Mouse (Mus musculus) cerebellum, postnatal 25 days (tissue): ENCODE results near the gene Zfp335.
A peak's percentile ranks its signal among the peaks of the same experiment; 100 is the strongest.
"Not testable (repeated sequence)": the region's sequence is repeated elsewhere in the genome, so short reads cannot be mapped to it uniquely, and the experiment has no call there.

Experiments used
- DNase-seq, 2 experiments: peaks; one replicate each; pipeline ENCODE4 v3.0.0; 2021; ENCODE audit warnings: mixed read lengths in 2 of 2

Zfp335 gene

DNA sequence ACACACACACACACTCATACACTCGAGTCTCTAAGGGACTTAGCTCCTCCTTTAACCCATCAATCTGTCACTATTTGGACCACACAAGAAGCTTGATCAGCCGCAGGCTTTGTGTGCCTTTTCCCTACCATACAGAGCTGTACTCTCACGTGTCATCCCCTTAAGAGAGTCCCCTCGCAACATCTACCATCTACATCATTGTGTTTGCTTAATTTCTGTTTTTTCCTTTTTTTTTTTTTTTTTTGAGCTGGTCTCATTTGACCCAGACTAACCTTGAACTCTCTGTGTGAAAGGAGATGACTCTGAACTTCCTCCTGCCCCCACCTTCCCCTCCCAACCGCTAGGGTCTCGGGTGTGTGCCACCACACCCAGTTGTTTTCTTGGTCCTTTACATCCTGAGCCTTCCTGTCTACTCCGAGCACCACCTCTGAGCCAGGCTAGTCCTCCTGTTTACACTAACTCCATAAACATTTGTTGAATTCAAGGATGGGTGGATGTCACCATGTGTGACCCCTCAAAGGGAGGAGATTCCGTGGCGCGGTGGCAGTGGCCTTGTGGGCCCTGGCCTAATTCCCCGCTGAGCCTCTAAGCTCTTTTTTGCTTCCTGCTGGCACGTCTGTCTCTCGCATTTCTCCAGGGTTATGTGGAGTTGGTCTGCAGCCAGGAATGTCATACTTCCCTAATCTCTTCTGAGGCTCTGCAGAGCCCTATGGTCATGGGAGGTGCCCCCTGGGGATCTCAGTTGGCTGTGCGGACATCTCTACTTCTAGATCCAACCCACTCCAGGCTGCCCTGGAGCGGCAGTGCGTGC, 44.6 kb downstream of the Zfp335 start:
- no peak for DNase-seq

DNA sequence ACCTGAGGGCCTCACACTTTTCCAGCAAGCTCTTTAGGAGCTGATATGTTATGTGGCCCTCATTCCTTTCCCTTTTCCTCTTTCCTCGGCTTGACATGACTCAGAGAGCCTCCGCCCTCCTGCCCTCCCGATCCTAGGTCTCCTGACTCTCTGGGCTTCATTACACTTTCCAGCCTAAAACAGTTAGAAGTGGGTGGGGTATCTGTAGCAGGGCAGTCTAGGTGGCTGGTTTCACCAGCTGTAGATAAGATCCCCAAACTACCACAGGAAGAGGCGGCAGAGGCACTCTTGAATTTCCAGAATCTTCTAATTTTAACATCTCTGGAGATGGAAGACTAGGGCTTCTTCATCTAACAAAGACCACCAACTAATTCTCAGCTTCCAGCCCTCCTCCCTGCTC, 47.0 kb downstream of the Zfp335 start:
- no peak for DNase-seq

DNA sequence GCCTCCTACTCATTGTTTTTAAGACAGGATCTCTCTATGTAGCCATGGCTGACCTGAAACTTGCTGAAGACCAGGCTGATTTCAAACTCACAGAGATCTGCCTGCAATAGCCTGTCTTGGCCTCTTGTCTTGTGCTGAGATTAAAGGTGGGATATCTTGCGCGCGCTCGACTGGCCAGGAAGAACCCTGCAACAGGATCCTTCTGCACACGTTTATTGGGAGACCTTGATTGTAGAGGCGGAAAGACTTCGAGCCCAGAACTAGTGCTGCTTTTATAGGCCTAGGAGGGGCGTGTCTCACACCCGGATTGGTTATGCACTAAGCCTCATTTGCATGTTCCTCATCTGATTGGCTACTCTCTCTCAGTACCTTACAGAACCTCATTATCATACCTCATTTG, 48.1 kb downstream of the Zfp335 start:
- not testable (repeated sequence) for DNase-seq

DNA sequence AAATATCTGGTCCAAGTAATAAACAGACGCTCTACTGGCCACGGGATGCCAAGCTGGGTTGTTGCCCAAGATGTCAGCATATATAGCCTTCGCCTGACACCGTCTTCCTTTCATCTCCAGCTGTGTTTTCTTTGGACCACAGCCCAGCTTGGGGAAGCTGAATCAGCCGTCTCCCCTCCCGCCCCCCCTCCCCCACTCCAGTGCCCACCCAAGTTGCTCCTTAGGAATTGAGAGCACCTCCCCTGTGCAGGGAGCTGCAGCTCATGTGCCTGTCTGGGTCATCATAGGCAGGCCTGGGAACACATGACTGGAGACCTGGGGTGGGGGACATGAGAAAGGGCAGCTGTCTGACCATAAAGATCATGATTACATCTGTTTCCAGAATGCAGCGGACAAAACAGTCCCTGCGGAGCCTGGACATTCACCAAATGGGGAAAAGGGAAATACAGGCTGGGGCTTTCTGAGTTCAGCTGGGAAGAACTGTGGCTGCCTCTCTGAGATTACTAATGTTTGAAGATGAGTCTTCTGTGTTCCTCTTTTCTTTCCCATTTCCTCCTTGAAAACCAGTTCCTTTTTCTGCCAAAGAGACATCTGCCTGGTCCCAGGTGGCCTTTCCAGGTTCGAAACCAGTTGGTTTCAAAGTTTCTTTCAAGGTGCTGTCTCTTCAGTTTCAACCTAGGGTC, 49.2 kb downstream of the Zfp335 start:
- no peak for DNase-seq

DNA sequence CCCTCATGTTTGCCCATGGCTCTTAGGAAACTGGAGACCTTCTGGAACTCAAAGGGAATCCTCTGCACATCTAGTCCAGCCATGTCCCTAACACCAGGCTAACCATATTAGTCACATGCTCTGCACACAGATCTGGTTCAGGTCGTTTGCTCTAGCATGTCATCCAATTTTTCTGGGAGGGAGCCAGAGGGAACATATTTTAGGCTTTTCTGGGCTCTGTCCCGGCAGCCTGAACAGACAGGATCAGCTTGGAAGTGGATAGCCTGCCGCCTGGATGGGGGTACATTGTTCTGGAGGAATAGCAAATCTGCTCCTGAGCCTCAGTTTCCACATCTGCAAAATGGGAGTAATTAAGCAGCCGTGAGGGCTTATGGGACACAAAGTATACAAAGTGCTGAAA, 50.5 kb downstream of the Zfp335 start:
- no peak for DNase-seq

DNA sequence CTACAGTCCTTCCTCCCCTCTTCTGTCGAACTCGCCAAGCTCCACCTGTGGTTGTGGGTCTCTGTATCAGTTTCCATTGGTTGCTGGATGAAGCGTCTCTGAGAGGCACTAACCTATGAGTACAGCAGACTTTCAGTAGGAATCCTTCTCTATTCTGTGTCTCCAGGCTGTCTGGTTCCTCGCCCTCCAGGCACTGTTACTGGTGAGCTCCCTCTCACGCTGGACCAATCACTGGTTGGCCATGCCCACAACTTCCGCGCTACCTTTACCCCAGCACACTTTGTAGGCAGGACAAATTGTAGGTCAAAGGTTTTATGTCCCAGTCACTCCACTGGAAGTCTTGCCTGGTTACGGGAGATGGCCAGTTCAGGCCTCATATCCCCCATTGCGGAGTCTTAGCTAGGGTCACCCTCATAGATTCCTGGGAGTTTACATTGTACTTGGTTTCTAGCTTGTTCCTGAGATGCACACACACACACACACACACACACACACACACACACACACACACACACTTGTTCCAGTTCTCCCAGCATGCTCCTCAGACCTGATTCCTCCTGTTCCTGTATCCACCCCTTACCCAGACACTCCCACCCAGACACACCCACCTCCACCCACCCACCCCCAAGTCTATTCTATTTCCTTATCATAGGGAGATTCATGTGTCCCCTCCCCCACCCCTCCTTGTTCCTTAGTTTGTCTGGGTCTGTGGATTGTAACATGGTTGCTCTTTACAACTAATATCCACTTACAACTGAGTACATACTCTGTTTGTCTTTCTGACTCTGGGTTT, 51.7 kb downstream of the Zfp335 start:
- no peak for DNase-seq

DNA sequence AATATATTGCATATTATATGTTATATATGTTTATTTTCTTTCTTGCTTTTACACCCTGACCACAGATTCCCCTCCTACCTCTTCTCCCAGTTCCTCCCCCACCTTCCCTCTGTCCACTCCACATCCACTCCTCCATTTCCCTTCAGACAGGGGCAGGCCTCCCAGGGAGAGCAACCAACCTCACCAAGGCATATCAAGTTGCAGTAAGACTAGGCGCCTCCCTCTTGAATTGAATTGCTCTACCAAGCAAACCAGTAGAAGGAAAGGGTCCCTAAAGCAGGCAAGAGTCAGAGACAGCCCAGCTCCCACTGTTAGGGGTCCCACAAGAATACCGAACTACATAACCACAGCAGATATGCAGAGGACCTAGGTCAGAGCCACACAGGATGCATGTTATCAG, 52.4 kb downstream of the Zfp335 start:
- no peak for DNase-seq

DNA sequence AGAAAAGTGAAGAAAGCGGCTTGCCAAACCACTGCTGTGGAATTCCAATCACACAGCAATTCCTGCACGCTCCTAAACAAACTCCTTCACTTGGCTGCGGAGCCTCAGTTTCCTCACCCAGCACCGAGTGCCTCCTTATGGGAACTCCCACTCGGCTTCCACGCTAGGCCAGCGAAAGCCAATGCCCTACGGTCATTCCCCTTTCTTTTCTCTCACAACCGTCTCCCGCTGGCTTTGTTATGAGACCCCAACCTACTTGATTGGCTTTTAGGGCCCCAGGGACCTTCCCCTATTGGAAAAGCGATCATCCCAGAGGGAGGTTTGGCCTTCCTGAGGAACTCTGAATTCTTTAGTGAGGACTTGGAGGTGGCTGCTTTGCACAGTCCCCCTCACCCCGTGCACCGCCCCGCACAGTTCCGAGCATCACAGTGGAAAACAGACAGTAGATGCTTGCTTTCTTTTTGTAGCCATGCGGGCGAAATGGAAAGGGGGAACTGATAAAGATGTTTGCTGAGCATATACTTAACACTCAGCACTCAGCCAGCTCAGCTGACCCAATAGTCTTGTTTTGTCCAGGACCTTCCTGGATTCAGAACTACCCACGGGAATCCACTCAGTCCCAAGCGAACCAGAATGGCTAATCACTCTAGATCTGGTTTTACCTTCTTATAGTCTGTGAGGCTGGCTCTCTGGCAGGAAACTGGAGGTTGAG, 53.6 kb downstream of the Zfp335 start:
- DNase-seq = no peak

DNA sequence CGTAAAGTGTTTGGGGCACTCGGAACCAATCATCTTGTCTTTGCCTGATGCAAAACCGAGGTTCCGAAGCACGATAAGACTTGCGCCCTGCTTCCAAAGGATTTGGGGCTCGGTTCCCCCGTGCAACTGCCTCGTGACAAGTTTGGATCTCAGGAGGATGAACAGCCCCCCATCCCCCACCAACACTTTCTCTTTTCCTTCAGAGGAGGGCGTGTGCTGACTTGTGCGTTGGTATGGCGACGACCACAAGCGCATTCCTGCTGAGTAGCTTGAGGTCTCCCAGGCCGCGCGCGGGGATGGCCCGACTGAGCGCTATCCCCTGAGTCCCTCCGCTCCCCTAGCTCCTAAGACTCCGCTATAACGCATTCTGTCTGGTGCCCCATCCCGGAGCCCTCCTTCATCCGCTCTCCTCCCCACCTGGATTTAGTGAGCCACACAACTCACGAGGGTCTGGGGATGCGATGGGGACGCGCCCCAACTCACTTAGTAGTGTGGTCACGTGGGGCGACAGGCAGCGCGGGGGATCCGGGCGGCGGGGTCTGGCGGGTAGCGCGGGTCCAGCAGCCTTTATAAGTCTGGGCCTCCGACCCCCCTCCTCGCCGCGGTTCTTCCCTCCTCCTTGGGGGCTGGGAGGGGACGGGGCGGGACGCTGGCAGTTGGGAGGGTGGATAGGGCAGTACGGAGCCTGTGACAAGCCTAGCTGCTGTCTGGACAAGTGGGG, 54.3 kb downstream of the Zfp335 start, which contains the start of gene Pltp:
Pltp (minus strand) TSS at position 611 of the 721 bp plus-strand sequence.
- DNase-seq = peak in 1 of 2 experiments; percentile 53

DNA sequence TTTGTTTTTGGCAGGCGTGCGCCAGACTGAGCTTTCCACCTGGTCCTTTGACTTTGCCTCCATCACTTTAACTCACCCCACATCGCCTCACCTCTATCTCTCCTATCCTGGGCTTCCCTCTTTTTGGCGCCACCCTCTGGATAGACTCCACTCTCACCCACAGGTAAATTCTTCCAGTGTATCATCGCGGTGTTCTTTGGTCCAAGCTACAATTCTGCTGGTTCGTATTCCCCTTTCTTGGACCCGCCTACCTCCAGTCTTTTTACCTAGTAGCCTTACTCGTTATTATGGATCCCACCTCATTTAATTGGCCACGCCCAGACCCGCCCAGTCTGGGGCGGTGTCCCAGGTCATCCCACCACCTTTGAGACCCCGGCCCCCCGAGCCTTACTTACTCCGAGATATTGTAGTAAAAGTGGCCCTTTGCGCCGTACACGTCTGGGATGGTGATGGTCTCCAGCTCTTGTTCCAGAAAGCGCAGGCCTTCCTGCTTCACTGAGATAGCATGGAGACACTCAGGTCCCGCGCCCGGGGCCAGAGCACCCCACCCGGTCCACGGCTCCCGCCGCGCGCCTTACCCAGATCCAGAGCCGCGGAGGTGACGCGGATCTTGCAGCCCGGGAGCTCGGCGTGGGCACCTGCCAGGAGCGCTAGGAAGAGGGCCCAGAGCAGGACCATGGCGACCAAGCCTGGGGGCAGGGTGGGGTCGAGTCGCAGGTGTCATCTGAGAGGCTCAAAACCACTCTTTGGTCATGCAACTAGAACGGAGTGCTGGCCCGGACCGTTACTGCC, 55.1 kb downstream of the Zfp335 start:
- peak; percentile 37 to 61 for DNase-seq

DNA sequence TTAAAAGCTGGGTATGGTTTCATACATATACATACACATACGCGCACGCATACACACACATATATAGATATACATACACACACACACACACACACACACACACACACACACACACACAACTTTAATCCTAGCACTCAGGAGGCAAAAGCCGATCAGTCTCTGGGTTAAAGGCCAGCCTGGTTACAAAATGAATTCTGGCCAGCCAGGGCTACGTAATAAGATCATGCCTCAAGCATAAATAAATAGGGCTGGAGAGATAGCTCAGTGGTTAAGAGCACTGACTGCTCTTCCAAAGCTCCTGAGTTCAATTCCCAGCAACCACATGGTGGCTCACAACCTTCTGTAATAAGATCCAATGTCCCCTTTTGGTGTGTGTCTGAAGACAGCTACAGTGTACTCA, 56.0 kb downstream of the Zfp335 start:
- DNase-seq = not testable (repeated sequence)

DNA sequence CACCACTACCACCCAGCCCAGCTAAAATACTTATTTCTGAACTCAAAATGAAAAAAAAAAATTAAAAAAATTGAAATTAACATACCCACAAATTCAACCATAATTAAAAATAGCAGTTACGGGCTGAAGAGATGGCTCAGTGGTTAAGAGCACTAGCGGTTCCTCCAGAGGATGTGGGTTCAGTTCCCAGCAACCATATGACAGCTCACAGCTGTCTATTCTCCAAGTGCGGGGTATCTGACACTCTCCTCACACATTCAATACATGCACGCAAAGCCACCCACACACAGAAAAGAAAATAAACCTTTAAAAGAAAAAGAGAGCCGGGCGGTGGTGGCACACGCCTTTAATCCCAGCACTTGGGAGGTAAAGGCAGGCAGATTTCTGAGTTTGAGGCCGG, 61.5 kb downstream of the Zfp335 start:
- no peak for DNase-seq

DNA sequence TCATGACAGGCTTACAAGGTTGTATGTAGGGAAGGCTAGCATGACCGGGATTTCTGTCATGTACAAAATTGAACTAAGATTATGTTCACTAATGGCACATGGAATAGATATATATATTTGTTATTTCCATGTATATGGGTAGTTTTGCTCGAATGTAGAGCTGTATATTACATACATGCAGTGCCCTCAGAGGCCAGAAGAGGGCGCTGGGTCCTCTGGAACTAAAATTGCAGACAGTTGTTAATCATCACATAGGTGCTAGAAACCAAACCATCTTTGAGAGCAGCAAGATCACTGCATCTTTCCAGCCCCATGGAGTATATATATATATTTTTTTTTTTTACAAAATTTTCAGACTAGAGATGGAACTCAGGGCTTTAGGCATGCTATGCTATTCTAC, 65.8 kb downstream of the Zfp335 start:
- DNase-seq = no peak
